Mouse (Mus musculus) liver, adult 10 weeks (tissue): ENCODE results near the gene Gpr87. TPM values are rescaled to one million over a fixed set of nuclear protein-coding genes. Genes with fewer than 3 reads are reported as not detected.

Experiments used
- polyA plus RNA-seq: library from polyadenylated mRNA; stranded (reverse); fragments of 350-450 nt; fragmentation: Illumina TruSeq; extraction: RNeasy Lipid Tissue Mini Kit (QIAGEN cat#74804); gene quantifications from one replicate; pipeline ENCODE4 v1.2.3, GENCODE M21; 2014; ENCODE audit warnings: low read depth, low replicate concordance

Gene Gpr87
- not detected for polyA plus RNA-seq

DNA sequence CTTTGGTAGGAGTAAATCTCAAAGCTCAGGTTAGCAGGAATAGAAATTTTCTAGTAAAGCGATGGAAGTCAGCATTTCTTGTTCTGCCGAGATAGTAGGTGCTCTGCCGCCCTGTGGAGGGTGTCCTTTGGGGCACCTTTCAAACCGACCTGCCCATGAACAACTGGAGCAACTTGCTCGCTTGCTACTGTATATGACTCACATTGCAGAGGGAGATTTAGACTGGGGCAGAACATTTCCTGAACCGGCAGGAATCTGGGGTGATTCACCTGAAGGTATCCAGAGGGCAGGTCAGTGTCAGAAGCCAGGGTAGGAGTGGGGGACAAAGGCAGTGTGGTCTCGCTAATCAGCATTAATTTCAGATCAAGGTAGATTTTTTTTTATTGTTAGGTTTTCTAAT is at the start of gene Gpr87:
Gene Gpr87 (minus strand): TSS at position 167 of the 400 bp plus-strand sequence.

DNA sequence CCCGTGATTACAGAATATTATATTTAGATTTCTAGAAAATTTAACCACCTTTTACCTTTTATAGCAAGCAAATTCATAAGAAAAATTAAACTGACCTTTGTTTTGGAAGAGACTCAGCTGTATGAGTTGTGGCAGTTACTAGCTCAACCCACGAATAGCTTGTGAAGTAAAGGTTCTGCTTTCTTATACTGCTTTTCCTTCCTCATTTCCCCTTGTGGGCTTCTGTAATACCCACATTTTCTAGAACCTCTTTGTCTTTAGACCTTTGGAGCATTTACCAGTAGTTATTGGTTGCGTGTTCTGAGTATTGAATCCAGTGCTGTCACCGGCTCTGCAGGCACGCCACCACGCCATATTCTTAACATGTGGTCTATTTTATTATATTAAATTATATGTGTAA is 15.8 kb upstream of the Gpr87 start, which contains the start of gene P2ry13:
Gene P2ry13 (minus strand): TSS at position 156 of the 400 bp plus-strand sequence.

DNA sequence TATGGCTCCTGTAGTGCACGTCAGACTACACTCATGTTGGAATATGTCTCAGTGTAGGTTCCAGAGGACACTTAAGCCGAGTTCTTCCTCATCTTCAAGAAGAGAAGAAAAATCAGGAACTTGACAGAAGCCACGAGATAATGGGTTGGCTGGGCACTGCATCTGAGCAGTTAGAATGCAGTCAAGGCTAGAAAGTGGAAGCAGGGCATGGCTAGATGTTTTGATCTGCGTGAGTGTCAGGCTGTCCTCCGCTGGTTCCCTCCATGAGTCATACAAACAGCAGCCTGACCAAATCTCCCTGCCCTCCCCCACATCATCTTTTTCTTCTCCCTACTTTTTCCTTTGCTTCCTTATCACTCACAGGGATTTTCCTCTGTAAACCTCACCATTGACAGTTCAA is 41.5 kb downstream of the Gpr87 start, which contains the start of gene P2ry14:
Gene P2ry14 (minus strand): TSS at position 195 of the 400 bp plus-strand sequence.

Other genes starting within 250 kb of the Gpr87 start
- gene Med12l, start 189.3 kb downstream of the Gpr87 start, polyA plus RNA-seq: 1.3 TPM
- 0.40 TPM for gene Gpr171, start 93.3 kb downstream of the Gpr87 start, polyA plus RNA-seq
- gene P2ry14, start 41.5 kb downstream of the Gpr87 start, polyA plus RNA-seq: 2.4 TPM
- gene P2ry13, start 15.8 kb upstream of the Gpr87 start, polyA plus RNA-seq: 4.6 TPM
- 3.4 TPM for gene P2ry12, start 67.8 kb upstream of the Gpr87 start, polyA plus RNA-seq
- 0.53 TPM for gene Igsf10, start 149.3 kb upstream of the Gpr87 start, polyA plus RNA-seq